Mouse (Mus musculus) forebrain, embryonic 11.5 days (tissue): ENCODE results near the gene Ctdnep1. TPM values are rescaled to one million over a fixed set of nuclear protein-coding genes. Genes with fewer than 3 reads are reported as not detected.
A peak's percentile ranks its signal among the peaks of the same experiment; 100 is the strongest.

Source experiments
- ATAC-seq: fragments of 200-750 bp; cut with Nextera tagmentation; replicated peaks from 2 replicates; pipeline ENCODE4 v1.8.0; 2017; ENCODE audit warnings: moderate TSS enrichment; ENCODE audit not compliant: low FRiP score
- DNase-seq: peaks from one replicate; pipeline ENCODE4 v3.0.0-alpha.2; 2017; ENCODE audit warnings: low spot score
- H3K27ac ChIP-seq: fragments of 300-500 bp; sonication (generic); 2 replicates; pipeline ENCODE4 v1.5.1; 2014; ENCODE audit warnings: low read depth, low read length
- H3K27me3 ChIP-seq: fragments of 300-500 bp; sonication (generic); 2 replicates; pipeline ENCODE4 v1.6.1; 2014; ENCODE audit warnings: mild to moderate bottlenecking, low read length, mixed read lengths; ENCODE audit not compliant: control insufficient read depth, insufficient read depth
- H3K36me3 ChIP-seq: fragments of 300-500 bp; sonication (generic); 2 replicates; pipeline ENCODE4 v1.6.1; 2014; ENCODE audit warnings: mild to moderate bottlenecking, low read length, moderate library complexity, mixed read lengths; ENCODE audit not compliant: control insufficient read depth, insufficient read depth
- H3K4me1 ChIP-seq: fragments of 300-500 bp; sonication (generic); replicated peaks from 2 replicates; pipeline ENCODE4 v1.6.1; 2014; ENCODE audit warnings: low read length, mixed read lengths; ENCODE audit not compliant: control insufficient read depth, insufficient read depth
- H3K4me2 ChIP-seq: fragments of 300-500 bp; sonication (generic); 2 replicates; pipeline ENCODE4 v1.6.1; 2014; ENCODE audit warnings: low read depth, mild to moderate bottlenecking, low read length, moderate library complexity, mixed read lengths; ENCODE audit not compliant: severe bottlenecking
- H3K4me3 ChIP-seq: fragments of 300-500 bp; sonication (generic); 2 replicates; pipeline ENCODE4 v1.5.1; 2014; ENCODE audit warnings: low read depth, low read length
- H3K9ac ChIP-seq: fragments of 300-500 bp; sonication (generic); 2 replicates; pipeline ENCODE4 v1.6.1; 2014; ENCODE audit warnings: low read length
- H3K9me3 ChIP-seq: fragments of 300-500 bp; sonication (generic); 2 replicates; pipeline ENCODE4 v1.6.1; 2016; ENCODE audit warnings: low read length, mixed read lengths; ENCODE audit not compliant: control insufficient read depth
- WGBS: fragments of 180-500 bp; shearing (Covaris S2); extraction: QIAGEN DNeasy Blood & Tissue Kit; methylation state at CpG from one replicate; pipeline ENCODE4 v1.1.7; 2014; 5-methylcytosine and 5-hydroxymethylcytosine counted together
- polyA plus RNA-seq: library from polyadenylated mRNA; unstranded; fragments of >200 nt; fragmentation: Nextera tagmentation; extraction: Ambion mirVana; gene quantifications from 2 replicates; pipeline ENCODE4 v1.2.1, GENCODE M21; 2014

Gene Ctdnep1
- polyA plus RNA-seq, 1 experiment from 2014 or later, result 20.4 TPM

- Histone ChIP-seq H3K4me1 (peaks cover 39% of the 10 kb centered on the region), H3K9ac (peak overlapping the region; percentile 42), H3K9me3 (no peaks in the 10 kb centered on the region), H3K27me3 (no peaks in the 10 kb centered on the region), H3K4me2 (peak overlapping the region; percentile 51), H3K36me3 (peaks cover 8% of the 10 kb centered on the region), H3K4me3 (peak overlapping the region; percentile 14), H3K27ac (peak overlapping the region; percentile 83)
- 25% methylated on average over 12 of the region's 12 CpGs for WGBS
- DNase-seq (no peak), ATAC-seq (no peak)
Measured at GRCm38 (mm10) chr11:70028401-70029129, 47.6 kb downstream of the Ctdnep1 start.

GRCm38 (mm10) chr11:70029130-70029801 is 48.3 kb downstream of the Ctdnep1 start:
- peak; percentile 93 for ATAC-seq
- Histone ChIP-seq H3K4me1 (peaks cover 36% of the 10 kb centered on the region), H3K27me3 (no peaks in the 10 kb centered on the region), H3K27ac (peak overlapping the region; percentile 83), H3K36me3 (peaks cover 8% of the 10 kb centered on the region), H3K4me2 (peak overlapping the region; percentile 51), H3K9ac (no peak overlapping the region), H3K4me3 (peak overlapping the region; percentile 14), H3K9me3 (no peaks in the 10 kb centered on the region)
- DNase-seq, result peak; percentile 98
- WGBS, result under 1% methylated on average over 20 of the region's 20 CpGs

DNA sequence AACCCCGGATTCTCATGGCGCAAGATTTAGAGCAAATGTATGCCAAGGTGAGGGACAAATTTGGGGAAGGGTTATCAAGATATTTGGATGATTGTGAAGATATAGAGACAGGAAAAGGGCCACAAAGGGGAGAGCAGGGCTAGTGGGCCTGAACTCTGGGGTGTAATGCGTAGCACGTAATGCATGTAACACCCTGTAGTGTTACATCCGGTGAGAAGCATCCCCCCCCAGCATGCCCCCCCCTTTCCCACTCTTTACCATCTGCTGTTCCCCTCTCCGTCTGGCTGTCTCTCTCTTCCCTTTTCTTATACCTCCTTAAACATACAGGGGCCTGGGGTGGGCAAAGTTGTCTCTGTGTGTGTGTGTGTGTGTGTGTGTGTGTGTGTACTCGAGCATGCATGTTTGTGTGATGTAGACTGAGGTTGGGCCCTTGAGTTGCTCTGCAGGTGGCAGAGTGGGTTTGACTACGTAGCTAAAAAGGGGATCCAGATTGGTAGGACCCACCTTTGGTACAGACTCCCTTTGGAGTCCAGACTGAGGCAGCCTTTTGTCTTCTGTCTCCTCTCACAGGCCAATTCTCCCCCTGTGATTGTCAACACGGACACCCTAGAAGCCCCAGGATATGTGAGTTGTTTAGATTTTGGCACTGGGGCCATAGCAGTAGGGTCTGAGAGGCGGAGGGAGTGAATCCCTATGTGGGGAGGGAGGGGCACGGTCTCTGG is 49.0 kb downstream of the Ctdnep1 start:
- ATAC-seq, result peak; percentile 38
- peak overlapping the region; percentile 83 for H3K27ac ChIP-seq
- peak overlapping the region; percentile 14 for H3K4me3 ChIP-seq
- H3K27me3 ChIP-seq, result no peaks in the 10 kb centered on the region
- peak; percentile 69 for DNase-seq
- 34% methylated on average over 11 of the region's 11 CpGs for WGBS
- peak overlapping the region; percentile 51 for H3K4me2 ChIP-seq
- peaks cover 34% of the 10 kb centered on the region for H3K4me1 ChIP-seq
- peak overlapping the region; percentile 49 for H3K9ac ChIP-seq
- peaks cover 8% of the 10 kb centered on the region for H3K36me3 ChIP-seq
- H3K9me3 ChIP-seq, result no peaks in the 10 kb centered on the region

GRCm38 (mm10) chr11:70030651-70031320 is 49.8 kb downstream of the Ctdnep1 start:
- H3K4me1 ChIP-seq, result peaks cover 32% of the 10 kb centered on the region
- WGBS, result 93% methylated on average over 28 of the region's 28 CpGs
- H3K27ac ChIP-seq, result peak overlapping the region; percentile 83; the same call in 1 of the 2 replicates
- H3K4me2 ChIP-seq, result peak overlapping the region; percentile 51; the same call in 1 of the 2 replicates
- no peak overlapping the region for H3K4me3 ChIP-seq
- no peaks in the 10 kb centered on the region for H3K27me3 ChIP-seq
- ATAC-seq, result no peak
- DNase-seq, result no peak
- peak overlapping the region; percentile 49 for H3K9ac ChIP-seq
- H3K36me3 ChIP-seq, result peaks cover 8% of the 10 kb centered on the region
- H3K9me3 ChIP-seq, result no peaks in the 10 kb centered on the region

- H3K4me2 ChIP-seq, result no peak overlapping the region
Measured at GRCm38 (mm10) chr11:70031321-70031670, 50.3 kb downstream of the Ctdnep1 start.

DNA sequence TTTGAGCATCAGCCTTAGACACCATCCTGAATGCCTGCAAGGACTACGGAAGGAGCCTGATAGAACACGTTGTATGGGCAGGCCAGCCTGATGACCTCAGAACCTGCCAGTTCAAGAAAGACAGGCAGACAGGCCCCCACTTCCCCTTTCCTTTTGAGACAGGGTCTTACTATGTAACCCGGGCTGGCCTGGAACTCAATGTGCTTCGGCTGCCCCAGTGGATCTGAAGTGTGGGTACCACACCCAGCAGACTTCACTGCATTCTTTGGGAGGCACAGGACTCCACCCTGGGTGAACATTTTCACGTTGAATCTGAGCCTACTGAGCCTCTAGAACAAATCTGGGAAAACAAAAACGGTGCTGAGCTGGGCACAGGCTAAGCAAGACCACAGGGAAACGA is 57.2 kb downstream of the Ctdnep1 start:
- H3K36me3 ChIP-seq, result peaks cover 5% of the 10 kb centered on the region; the same call in 1 of the 2 replicates
- no peak overlapping the region for H3K9ac ChIP-seq
- H3K9me3 ChIP-seq, result no peaks in the 10 kb centered on the region
- no peak overlapping the region for H3K27ac ChIP-seq
- no peak for ATAC-seq
- no peaks in the 10 kb centered on the region for H3K4me1 ChIP-seq
- no peaks in the 10 kb centered on the region for H3K27me3 ChIP-seq
- DNase-seq, result no peak
- no peak overlapping the region for H3K4me3 ChIP-seq
- whole genome bisulfite sequencing, result 82% methylated on average over 7 of the region's 7 CpGs
- no peak overlapping the region for H3K4me2 ChIP-seq

More at GRCm38 (mm10) chr11:70031321-70031670, 50.3 kb downstream of the Ctdnep1 start:
- H3K27me3 ChIP-seq, result no peaks in the 10 kb centered on the region
- DNase-seq (no peak), ATAC-seq (no peak)
- no peak overlapping the region for H3K27ac ChIP-seq
- H3K4me3 ChIP-seq, result no peak overlapping the region
- peaks cover 27% of the 10 kb centered on the region for H3K4me1 ChIP-seq
- peaks cover 8% of the 10 kb centered on the region for H3K36me3 ChIP-seq
- 98% methylated on average over 11 of the region's 11 CpGs for WGBS
- no peak overlapping the region for H3K9ac ChIP-seq
- H3K9me3 ChIP-seq, result no peaks in the 10 kb centered on the region

DNA sequence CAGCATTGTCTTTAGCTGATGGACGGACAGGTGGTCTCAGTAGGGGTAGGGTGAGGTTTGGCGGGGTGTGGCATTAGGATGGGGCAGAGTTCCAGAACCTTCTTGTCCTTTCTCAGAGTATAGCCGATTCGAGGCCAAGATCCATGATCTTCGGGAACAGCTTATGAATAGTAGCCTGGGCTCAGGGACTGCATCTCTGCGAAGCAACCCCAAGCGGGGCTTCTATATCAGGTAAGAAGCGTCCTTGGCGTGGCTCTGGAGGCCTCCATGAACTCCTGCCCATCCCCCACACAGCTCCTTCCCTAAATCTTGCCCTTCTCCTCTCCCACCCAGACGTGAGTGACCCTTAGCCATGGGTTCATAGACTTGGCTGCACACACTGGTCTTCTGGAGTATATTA is 58.7 kb downstream of the Ctdnep1 start:
- Histone ChIP-seq H3K27me3 (no peaks in the 10 kb centered on the region), H3K4me2 (no peak overlapping the region), H3K27ac (no peak overlapping the region), H3K4me3 (no peak overlapping the region), H3K9ac (no peak overlapping the region), H3K4me1 (no peaks in the 10 kb centered on the region), H3K36me3 (peaks cover 5% of the 10 kb centered on the region; the same call in 1 of the 2 replicates), H3K9me3 (no peaks in the 10 kb centered on the region)
- WGBS, result 90% methylated on average over 10 of the region's 10 CpGs
- ATAC-seq (no peak), DNase-seq (no peak)

- Histone ChIP-seq H3K36me3 (peaks cover 5% of the 10 kb centered on the region; the same call in 1 of the 2 replicates), H3K4me2 (no peak overlapping the region), H3K9me3 (no peaks in the 10 kb centered on the region), H3K4me3 (no peak overlapping the region), H3K9ac (no peak overlapping the region), H3K27me3 (no peaks in the 10 kb centered on the region), H3K4me1 (no peaks in the 10 kb centered on the region), H3K27ac (no peak overlapping the region)
- DNase-seq (no peak), ATAC-seq (no peak)
- WGBS, result 91% methylated on average over 7 of the region's 7 CpGs
Measured at GRCm38 (mm10) chr11:70040184-70040583, 59.2 kb downstream of the Ctdnep1 start.
